Mouse (Mus musculus) adipocyte (in vitro differentiated cells): ENCODE data around the gene Alad.

Experiments used
- DNase-seq: peaks from one replicate; pipeline ENCODE4 v3.0.0-alpha.2; 2016; ENCODE audit warnings: low spot score

Alad gene

DNA sequence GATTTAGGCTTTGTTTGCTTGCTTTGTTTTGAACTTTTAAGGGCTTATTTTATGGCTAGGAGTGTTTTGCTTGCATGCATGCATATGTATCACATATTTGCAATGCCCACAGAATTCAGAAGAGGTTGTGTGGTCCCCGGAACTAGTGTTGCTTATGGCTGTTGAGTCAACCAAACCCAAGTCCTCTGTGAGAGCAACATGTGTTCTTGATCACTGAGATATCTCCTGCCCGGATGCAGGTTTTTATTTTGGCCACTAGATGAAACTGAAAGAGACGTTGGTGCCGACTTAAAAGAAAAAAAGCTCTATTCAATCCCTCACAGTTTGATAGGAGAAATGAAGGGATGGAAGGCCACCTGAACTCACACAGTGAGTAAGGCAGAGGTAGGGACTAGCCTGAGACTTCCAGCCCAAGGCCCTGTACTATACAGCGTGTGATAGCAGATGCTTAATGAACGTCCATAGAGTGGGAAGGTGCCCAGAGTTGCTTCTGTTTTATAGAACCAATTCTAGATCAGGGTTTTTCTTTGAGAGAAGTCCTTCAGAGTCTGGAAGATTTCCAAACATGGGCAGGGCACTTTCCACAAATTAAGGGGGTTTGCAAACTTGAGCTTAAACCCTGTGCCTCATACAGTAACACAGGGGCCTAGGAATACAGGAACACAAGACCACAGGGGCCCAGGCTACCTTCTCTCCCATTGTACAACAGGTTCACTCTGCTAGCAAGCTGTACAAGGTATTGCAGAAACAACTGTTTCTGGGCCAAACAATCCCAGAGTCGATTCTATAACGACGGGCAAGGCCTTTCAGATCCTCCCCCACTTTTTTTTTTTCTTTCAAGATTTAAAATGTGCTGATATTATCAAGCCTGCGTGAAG lies 1.9 kb downstream of the Alad start:
- DNase-seq: peak; percentile 60

GRCm38 (mm10) chr4:62517046-62517445 lies 2.7 kb downstream of the Alad start:
- DNase-seq: no peak

DNA sequence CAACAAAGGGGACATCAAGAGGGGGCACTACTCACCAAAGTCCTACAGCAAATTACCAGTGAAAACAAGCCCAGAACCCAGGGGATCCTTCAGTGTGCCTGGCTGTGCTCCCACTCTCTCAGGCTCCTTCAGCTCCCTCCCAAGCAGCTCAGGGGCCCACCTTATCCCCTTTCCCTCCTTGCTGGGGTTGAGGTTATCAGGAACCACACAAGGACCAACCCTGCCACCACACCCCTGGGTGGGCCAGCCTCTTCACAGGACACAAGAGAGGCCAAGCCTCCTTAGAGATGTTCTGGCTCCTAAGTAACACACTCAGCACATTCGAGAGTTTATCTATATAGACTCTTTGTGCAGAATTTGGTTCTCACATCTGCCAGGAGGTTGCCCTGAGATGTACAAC lies 3.1 kb downstream of the Alad start:
- DNase-seq: no peak

- no peak for DNase-seq
These were observed 3.6 kb downstream of the Alad start for GRCm38 (mm10) chr4:62516079-62516478.

- DNase-seq: no peak
These were observed 4.2 kb downstream of the Alad start for GRCm38 (mm10) chr4:62515490-62515889.

DNA sequence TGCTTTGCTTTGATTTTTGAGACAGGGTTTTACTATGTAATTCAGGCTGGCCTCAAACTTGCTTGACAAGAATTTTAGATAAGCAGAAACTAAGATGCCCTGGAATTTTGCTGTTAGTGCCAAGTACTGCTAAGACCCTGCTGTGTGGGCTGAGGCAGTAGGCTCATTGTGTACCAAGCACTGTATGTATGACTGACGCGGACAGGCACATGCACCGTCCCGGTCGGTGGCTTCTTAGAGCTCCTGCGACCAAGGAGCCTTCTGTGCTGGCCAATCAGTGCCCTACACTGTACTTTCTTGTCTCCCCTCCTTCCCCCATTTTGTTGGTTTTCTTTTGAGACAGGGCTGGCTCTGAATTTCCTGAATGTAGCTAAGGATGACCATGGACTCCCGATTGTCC lies 4.7 kb downstream of the Alad start:
- no peak for DNase-seq

GRCm38 (mm10) chr4:62513998-62514506 lies 5.7 kb downstream of the Alad start:
- no peak for DNase-seq

DNA sequence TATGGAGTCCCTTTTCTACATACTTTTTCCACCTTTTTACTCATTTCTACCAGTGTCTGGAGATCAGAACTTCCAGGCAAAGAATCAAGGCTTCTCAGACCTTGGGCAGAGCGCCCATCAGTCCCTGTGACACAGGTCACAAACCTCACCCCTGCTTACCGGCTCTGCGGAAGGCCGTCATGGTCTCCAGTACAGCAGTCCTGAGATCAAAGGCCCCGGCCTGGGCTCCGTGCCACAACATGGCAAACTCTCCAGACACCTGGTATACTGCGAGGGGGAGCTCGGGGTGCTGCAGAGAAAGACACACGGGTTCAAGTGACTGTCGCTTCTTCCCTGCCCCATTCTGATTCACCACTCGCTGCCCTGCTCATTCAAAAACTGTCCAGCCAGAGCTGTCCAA lies 9.8 kb downstream of the Alad start:
- no peak for DNase-seq

DNA sequence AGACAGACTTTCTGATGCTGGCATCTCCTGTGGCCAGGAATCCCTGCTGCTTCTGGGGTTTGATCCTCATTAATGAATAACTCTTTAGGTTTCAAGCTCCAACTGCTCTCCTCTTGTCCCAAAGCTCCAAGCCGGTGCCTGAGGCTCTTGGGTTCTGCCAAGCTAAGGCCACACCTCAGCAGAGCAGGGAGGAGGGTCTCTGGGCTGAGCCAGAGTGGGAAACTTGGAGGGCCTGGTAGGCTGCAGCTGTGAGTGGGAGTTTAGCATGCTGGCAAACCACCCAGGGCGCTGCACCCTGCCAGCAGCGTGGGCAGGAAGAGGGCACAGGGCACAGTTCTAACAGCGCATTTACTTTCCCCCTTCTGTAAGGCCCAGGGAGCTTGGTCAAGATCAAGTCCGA lies 10.9 kb downstream of the Alad start:
- no peak for DNase-seq

GRCm38 (mm10) chr4:62506798-62507197 lies 12.9 kb downstream of the Alad start:
- peak; percentile 81 for DNase-seq

- no peak for DNase-seq
These were observed 13.7 kb downstream of the Alad start for GRCm38 (mm10) chr4:62505991-62506390.

GRCm38 (mm10) chr4:62503374-62503970 lies 16.2 kb downstream of the Alad start, which contains the start of gene Hdhd3:
TSS of gene Hdhd3 (minus strand) at chr4:62503467.
- DNase-seq: no peak

- peak; percentile 7 for DNase-seq
These were observed 16.7 kb downstream of the Alad start for GRCm38 (mm10) chr4:62502969-62503368.

GRCm38 (mm10) chr4:62501964-62502732 lies 17.6 kb downstream of the Alad start:
- peak; percentile 93 for DNase-seq

DNA sequence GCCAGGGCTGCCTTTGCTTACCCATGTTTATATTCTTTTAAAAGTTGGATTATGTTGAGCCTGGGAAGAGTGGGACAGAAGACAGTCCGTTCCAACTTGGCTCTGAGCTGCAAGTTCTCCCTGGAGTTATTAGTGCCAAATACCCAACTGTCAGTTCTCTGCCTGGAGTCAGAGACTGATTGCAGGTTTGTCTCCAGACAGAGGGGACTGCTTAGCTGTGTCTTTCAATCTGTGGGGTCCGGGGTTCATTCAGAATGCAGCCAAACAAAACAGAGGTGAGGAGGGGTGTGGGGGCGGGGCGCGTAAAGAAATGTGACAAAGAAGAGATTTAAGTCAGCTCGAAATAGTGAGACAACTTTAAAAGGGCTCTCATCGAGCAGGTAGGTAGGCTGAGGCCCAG lies 18.2 kb downstream of the Alad start:
- DNase-seq: peak; percentile 78

DNA sequence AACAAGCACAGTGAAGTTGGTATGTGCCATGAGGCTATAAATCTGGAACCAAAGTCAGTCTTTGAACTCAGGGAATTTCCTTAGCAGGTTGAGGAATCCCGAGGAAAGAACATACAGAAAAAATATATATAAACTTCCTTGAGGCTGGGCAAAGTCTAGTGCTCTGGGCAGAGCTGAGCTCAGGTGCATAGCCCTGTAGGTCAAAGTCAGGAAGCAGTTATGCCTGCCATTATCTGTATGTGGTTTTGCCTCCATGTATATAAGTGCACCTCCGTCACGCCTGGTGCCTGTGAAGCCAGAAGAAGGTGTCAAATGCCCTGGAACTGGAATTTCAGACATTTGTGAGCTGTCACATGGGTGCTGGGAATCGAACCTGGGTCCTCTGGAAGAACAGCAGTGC lies 18.9 kb downstream of the Alad start:
- peak; percentile 14 for DNase-seq

DNA sequence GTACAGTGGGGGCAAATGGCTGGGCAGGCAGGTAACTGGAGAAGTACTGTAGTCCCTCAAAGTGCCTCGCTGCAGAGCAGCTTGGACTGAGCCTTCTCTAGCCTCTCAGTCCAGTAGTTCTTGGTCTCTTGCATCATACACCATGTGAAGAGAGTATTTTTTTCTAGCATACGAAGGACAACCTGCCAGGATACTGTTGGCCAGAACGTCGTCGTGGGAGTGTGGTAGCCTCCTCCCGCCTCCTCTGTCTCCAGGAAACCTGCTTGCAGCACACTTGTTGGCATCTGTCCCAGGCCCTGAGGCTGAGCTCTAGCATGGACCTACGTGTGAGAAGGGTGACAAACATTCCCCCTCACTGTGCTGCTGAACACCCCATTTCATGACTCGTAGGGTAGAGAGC lies 22.9 kb downstream of the Alad start:
- peak; percentile 99 for DNase-seq

GRCm38 (mm10) chr4:62495946-62496345 lies 23.8 kb downstream of the Alad start:
- peak; percentile 98 for DNase-seq

DNA sequence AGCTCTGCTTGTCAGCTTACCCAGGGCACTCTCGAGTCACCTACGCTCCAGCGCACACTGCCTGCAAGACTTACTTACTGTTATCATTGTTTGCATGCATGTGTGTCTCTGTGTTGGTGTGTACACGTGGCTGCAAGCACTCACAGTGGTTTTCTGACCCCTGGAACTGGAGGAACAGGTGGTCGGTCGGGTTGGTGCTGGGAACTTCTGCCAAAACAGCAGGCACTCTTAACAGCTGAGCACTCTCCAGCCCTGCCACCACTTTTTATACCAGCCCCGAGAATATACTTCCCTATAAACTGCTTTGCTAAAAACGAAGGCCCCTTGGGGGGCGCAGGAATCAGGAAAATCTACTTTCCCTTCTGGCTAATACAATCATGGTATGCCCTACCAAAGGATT lies 25.5 kb downstream of the Alad start:
- no peak for DNase-seq

DNA sequence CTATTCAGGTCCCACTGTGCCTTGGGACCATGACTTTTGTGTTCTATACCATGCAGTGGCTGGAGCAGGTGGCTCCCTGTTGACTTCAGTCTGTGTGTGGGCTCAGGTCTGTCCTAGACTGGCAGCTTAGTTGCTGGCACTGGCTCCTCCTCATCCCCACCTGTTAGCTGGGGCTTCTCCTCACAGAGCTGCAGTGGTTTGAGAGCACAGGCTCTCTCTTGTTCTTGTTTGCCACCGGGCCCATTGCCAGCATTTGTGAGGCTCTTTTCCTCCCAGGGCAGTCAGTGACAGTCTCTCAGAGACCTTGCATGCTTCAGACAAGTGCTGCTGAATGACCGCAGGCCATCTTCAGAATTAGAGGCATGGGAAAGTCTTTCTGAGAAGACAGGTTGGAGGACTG lies 27.0 kb downstream of the Alad start:
- no peak for DNase-seq

DNA sequence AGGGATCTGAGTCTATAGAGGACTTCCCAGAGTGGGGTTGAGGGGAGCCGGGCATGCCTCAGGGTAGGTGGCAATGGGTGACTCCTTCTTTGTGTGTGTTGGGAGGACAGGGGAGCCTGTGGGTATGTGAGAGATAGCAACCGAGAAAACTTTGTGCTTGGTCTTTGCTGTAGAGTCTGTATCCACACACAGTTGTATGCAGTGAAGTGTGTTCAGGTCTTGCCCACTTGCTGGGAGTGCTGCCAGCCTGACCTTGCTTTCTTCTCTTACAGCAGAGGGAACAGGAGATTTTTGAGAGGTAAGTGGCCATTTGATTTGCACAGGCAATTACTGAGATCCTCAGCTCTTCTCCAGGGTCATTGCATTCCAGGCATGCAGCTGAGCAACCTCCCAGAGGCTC lies 31.8 kb downstream of the Alad start:
- DNase-seq: no peak

DNA sequence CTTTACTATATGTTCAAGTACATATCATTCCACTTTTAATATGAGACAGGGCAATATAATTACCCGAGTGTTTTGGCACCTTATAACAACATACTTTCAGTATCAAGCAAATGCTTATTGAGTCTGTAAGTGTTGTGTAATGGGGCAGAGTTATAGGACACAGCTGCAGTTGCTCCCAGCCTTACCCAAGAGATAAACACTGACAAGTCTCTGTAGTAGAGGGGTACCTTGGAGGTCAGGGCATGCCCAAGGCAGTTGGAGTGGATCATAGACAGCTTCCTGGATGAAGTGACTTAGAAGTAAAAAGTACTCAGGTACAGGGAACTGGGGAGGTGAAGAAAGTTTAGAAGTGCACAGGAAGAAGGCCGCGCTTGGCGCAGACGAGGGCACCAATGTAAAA lies 32.5 kb downstream of the Alad start:
- no peak for DNase-seq
